Mouse (Mus musculus): Measurements from ENCODE around the gene Pgam1.

GRCm38 (mm10) chr19:41894959-41895358, 16.8 kb upstream of the Pgam1 start:
- TF ChIP-seq CTCF (conservative IDR thresholded peaks at IDR 0.05; ENCODE audit: insufficient read depth, insufficient read length, low read depth, low read length) = no peak
- TF ChIP-seq POLR2A (IDR thresholded peaks at IDR 0.05; ENCODE audit: low read depth, low read length) = no peak
